Comparison of ENCODE assay signal across 8 mouse cellular contexts in genomic region chr5:114690633-114691567, GRCm38 (mm10). TPM values are rescaled to one million over a fixed set of nuclear protein-coding genes. Genes with fewer than 3 reads are reported as not detected.
DNase-seq lines count a peak whose midpoint lies in the region; ATAC-seq lines count a peak whose summit lies in the region.

Gene Gltp, minus strand, starts transcription at chr5:114690984.

- peak within 1 kb of the TSS; percentile 93 for H3K9ac ChIP-seq in hindbrain, embryonic 15.5 days

- peaks cover 24% of the 10 kb centered on the region for H3K4me1 ChIP-seq in hindbrain, embryonic 15.5 days (replicated peaks)

- H3K27ac ChIP-seq in hindbrain, embryonic 15.5 days (replicated peaks) = peak within 1 kb of the TSS; percentile 63

- H3K9me3 ChIP-seq in hindbrain, embryonic 15.5 days = no peaks in the 10 kb centered on the region

- H3K36me3 ChIP-seq in hindbrain, embryonic 15.5 days = no peaks in the 10 kb centered on the region

- peak within 1 kb of the TSS; percentile 88 for H3K4me3 ChIP-seq in hindbrain, embryonic 15.5 days

- WGBS in hindbrain, embryonic 15.5 days = 5% methylated on average over 59 of the region's 75 CpGs

- peak; percentile 95 for DNase-seq in R1 (ENCODE audit: low read depth, low spot score)
- DNase-seq in cerebellum, postnatal 25 days = peak; percentile 95 to 98
- DNase-seq in frontal cortex, postnatal 36 days (ENCODE audit: low spot score in 2 of 2) = peak; percentile 92 to 95
- peak; percentile 93 for DNase-seq in left cerebral cortex, adult 11 months (ENCODE audit: low spot score)
- DNase-seq in lung, postnatal 4 days = peak; percentile 95 to 96
- peak; percentile 84 for DNase-seq in retina, postnatal 7 days (ENCODE audit: low read depth, low spot score)
- peak; percentile 88 for DNase-seq in urinary bladder, adult 2 months (ENCODE audit: low spot score)

- ATAC-seq in hindbrain, embryonic 15.5 days (ENCODE audit: low FRiP score, low read depth) = peak; percentile 97

- H3K4me2 ChIP-seq in hindbrain, embryonic 15.5 days = peak within 1 kb of the TSS; percentile 89

- H3K27me3 ChIP-seq in hindbrain, embryonic 15.5 days = no peaks in the 10 kb centered on the region

RNA-seq across cellular contexts. Expression of gene Gltp, which starts in this region (rescaled TPM):
- polyA plus RNA-seq in hindbrain, embryonic 15.5 days (2015; fragmentation: Nextera tagmentation; extraction: Ambion mirVana) = 46.6 and 48.0 TPM in 2 replicates
- 172 and 192 TPM in 2 replicates for polyA plus RNA-seq in urinary bladder, adult 2 months (2012; rRNA removed)

Comparison
In these comparisons a context has a peak if more than half of its experiments do, and no peak if none do; other contexts are left out.
1. Peak in every context shown above with its lines: DNase-seq, ATAC-seq, H3K4me3 ChIP-seq and H3K27ac ChIP-seq.